In genomic region chr7:129801431-129801847, GRCm38 (mm10) we compare ENCODE assay signal across 9 mouse cellular contexts.
DNase-seq lines count a peak whose midpoint lies in the region; ATAC-seq and TF ChIP-seq lines count a peak whose summit lies in the region.
"Had no signal": no experiment of that assay in that cellular context is flagged by ENCODE, and none has a peak within 500 bp of the region (broad histone marks: within the 10 kb centered on the region; RNA-seq: fewer than 3 reads in every experiment).

No protein-coding gene starts in this region.

- peak; percentile 66 for ATAC-seq in embryonic facial prominence, embryonic 14.5 days (ENCODE audit: low read depth)
- ATAC-seq in heart, embryonic 14.5 days (ENCODE audit: insufficient number of reproducible peaks, insufficient read depth, low FRiP score, low read depth), result peak; percentile 66
- peak; percentile 71 for ATAC-seq in limb, embryonic 13.5 days (ENCODE audit: low FRiP score, low read depth)

- TF ChIP-seq CTCF in lung, adult 2 months (IDR thresholded peaks at IDR 0.05; ENCODE audit: insufficient read depth, low read length), result no peak
- TF ChIP-seq CTCF in gastrocnemius, adult 2 months (IDR thresholded peaks at IDR 0.05), result no peak

- no peak overlapping the region for H3K9ac ChIP-seq in embryonic facial prominence, embryonic 14.5 days (ENCODE audit: low read depth, low read length)
- H3K9ac ChIP-seq in heart, embryonic 14.5 days (ENCODE audit: low read length), result no peak overlapping the region
- no peak overlapping the region for H3K9ac ChIP-seq in limb, embryonic 13.5 days

- no peak overlapping the region for H3K4me3 ChIP-seq in lung, adult 2 months (replicated peaks; ENCODE audit: extremely low read depth, low read depth, low read length)
- H3K4me3 ChIP-seq in embryonic facial prominence, embryonic 14.5 days (ENCODE audit: low read depth, low read length), result no peak overlapping the region
- H3K4me3 ChIP-seq in heart, embryonic 14.5 days (ENCODE audit: control insufficient read depth in 1 of 2, insufficient read depth in 1 of 2, low read depth in 1 of 2, low read length in 2 of 2), result no peak overlapping the region
- H3K4me3 ChIP-seq in limb, embryonic 13.5 days, result no peak overlapping the region
- no peak overlapping the region for H3K4me3 ChIP-seq in gastrocnemius, adult 2 months
- H3K4me3 ChIP-seq: heart, adult 2 months had no signal

- no peaks in the 10 kb centered on the region for H3K27me3 ChIP-seq in embryonic facial prominence, embryonic 14.5 days (replicated peaks; ENCODE audit: control insufficient read depth, insufficient read depth, low read length)
- no peaks in the 10 kb centered on the region for H3K27me3 ChIP-seq in heart, embryonic 14.5 days (ENCODE audit: control insufficient read depth, insufficient read depth, low read length)
- H3K27me3 ChIP-seq in limb, embryonic 13.5 days, result peaks cover 4% of the 10 kb centered on the region; the same call in 1 of the 2 replicates

- intact Hi-C loops in gastrocnemius, adult 2 months (cut with DNase I), result no loop called here

- peak; percentile 8 for DNase-seq in lung, postnatal 36 days
- DNase-seq in lung, adult 2 months, result no peak
- peak; percentile 86 for DNase-seq in embryonic facial prominence, embryonic 14.5 days (ENCODE audit: low spot score)
- DNase-seq in embryo, embryonic 9.5 days (ENCODE audit: extremely low spot score), result no peak
- DNase-seq in gastrocnemius, adult 2 months, result no peak
- no peak for DNase-seq in urinary bladder, adult 18-20 months (ENCODE audit: low spot score in 2 of 2)

- 45% methylated on average over 2 of the region's 2 CpGs for WGBS in lung, adult 2 months
- WGBS in embryonic facial prominence, embryonic 14.5 days, result 39% methylated on average over 2 of the region's 2 CpGs
- WGBS in heart, embryonic 14.5 days, result 30% methylated on average over 2 of the region's 2 CpGs
- 37% methylated on average over 2 of the region's 2 CpGs for whole genome bisulfite sequencing in limb, embryonic 13.5 days

- TF ChIP-seq POLR2A in lung, adult 2 months (IDR thresholded peaks at IDR 0.05; ENCODE audit: borderline replicate concordance, extremely low read depth, low read depth, low read length), result no peak

- no peaks in the 10 kb centered on the region for H3K4me1 ChIP-seq in lung, adult 2 months (ENCODE audit: control insufficient read depth, insufficient read depth, low read length)
- H3K4me1 ChIP-seq in embryonic facial prominence, embryonic 14.5 days (ENCODE audit: control insufficient read depth, insufficient read depth, low read length), result peaks cover 30% of the 10 kb centered on the region
- peaks cover 11 to 15% of the 10 kb centered on the region in 2 experiments for H3K4me1 ChIP-seq in heart, embryonic 14.5 days (ENCODE audit: control insufficient read depth in 2 of 2, insufficient read depth in 2 of 2, low read length in 2 of 2)
- H3K4me1 ChIP-seq in limb, embryonic 13.5 days, result peaks cover 30% of the 10 kb centered on the region

- H3K36me3 ChIP-seq in embryonic facial prominence, embryonic 14.5 days (ENCODE audit: control insufficient read depth, insufficient read depth, low read length), result no peaks in the 10 kb centered on the region
- no peaks in the 10 kb centered on the region for H3K36me3 ChIP-seq in heart, embryonic 14.5 days (ENCODE audit: control insufficient read depth, insufficient read depth, low read length)
- no peaks in the 10 kb centered on the region for H3K36me3 ChIP-seq in limb, embryonic 13.5 days

- H3K9me3 ChIP-seq in embryonic facial prominence, embryonic 14.5 days (ENCODE audit: control insufficient read depth, low read length), result no peaks in the 10 kb centered on the region
- no peaks in the 10 kb centered on the region for H3K9me3 ChIP-seq in heart, embryonic 14.5 days (ENCODE audit: control insufficient read depth, low read length)
- H3K9me3 ChIP-seq in limb, embryonic 13.5 days, result no peaks in the 10 kb centered on the region

- no peak overlapping the region for H3K4me2 ChIP-seq in embryonic facial prominence, embryonic 14.5 days (ENCODE audit: low read depth, low read length)
- H3K4me2 ChIP-seq in heart, embryonic 14.5 days (ENCODE audit: low read length), result no peak overlapping the region; the same call in 1 of the 2 replicates
- no peak overlapping the region for H3K4me2 ChIP-seq in limb, embryonic 13.5 days (replicated peaks)

- H3K27ac ChIP-seq in embryonic facial prominence, embryonic 14.5 days (replicated peaks; ENCODE audit: low read depth, low read length), result peak overlapping the region; percentile 31; the same call in 1 of the 2 replicates
- H3K27ac ChIP-seq in heart, embryonic 14.5 days (replicated peaks in 1 of 2; ENCODE audit: control insufficient read depth in 1 of 2, insufficient read depth in 1 of 2, low read depth in 2 of 2, low read length in 2 of 2), result peak overlapping the region; percentile 10 to 43; a peak in 3 of 4 replicates
- H3K27ac ChIP-seq in limb, embryonic 13.5 days, result peak overlapping the region; percentile 55; the same call in 1 of the 2 replicates
- no peak overlapping the region for H3K27ac ChIP-seq in gastrocnemius, adult 2 months
- H3K27ac ChIP-seq: heart, adult 2 months had no signal

Comparison
In these comparisons a context has a peak if more than half of its experiments do, and no peak if none do; other contexts are left out.
1. DNase-seq: peak in lung, postnatal 36 days (single experiment) and embryonic facial prominence, embryonic 14.5 days (single experiment); none in lung, adult 2 months (single experiment), embryo, embryonic 9.5 days (single experiment), gastrocnemius, adult 2 months (single experiment) and urinary bladder, adult 18-20 months (0 of 2).
2. Peak in every context shown above with its lines, with median percentiles within 50 percentile points of each other: ATAC-seq.